Mouse (Mus musculus) cerebellum, adult 2 months (tissue): ENCODE results near the gene Timm44.

Source experiments
- CTCF ChIP-seq: fragments of 200-500 bp; IDR thresholded peaks from 2 replicates; pipeline ENCODE4 v1.5.1; 2011; ENCODE audit warnings: low read depth, mild to moderate bottlenecking, control low read depth, low read length, moderate library complexity, borderline replicate concordance; ENCODE audit not compliant: insufficient read depth
- POLR2A ChIP-seq: fragments of 200-500 bp; IDR thresholded peaks from 2 replicates; pipeline ENCODE4 v1.6.1; 2011; ENCODE audit warnings: low read length, control low read depth, borderline replicate concordance; ENCODE audit not compliant: insufficient read depth

- TF ChIP-seq CTCF (no peak), POLR2A (no peak)
Observed at GRCm38 (mm10) chr8:4219617-4220016, 56.1 kb downstream of the Timm44 start.
